Mouse (Mus musculus) spleen, adult 2 months (tissue): Measurements from ENCODE around the gene BC052040. TPM values are rescaled to one million over a fixed set of nuclear protein-coding genes. Genes with fewer than 3 reads are reported as not detected.

Source experiments
- DNase-seq, 2 experiments: peaks; one replicate each; pipeline versions ENCODE4 v3.0.0 to v3.0.0-alpha.2; 2012 to 2021; ENCODE audit warnings: low spot score in 2 of 2, low read depth in 1 of 2
- H3K27ac ChIP-seq: fragments of 200-500 bp; 2 replicates; pipeline ENCODE4 v1.5.1; 2012; ENCODE audit warnings: low read length, inconsistent platforms; ENCODE audit not compliant: insufficient read depth
- H3K27me3 ChIP-seq: fragments of 200-500 bp; 2 replicates; pipeline ENCODE4 v1.6.1; 2012; ENCODE audit warnings: mild to moderate bottlenecking, moderate library complexity, low read length, inconsistent platforms; ENCODE audit not compliant: control insufficient read depth, insufficient read depth
- H3K36me3 ChIP-seq: fragments of 200-500 bp; 2 replicates; pipeline ENCODE4 v1.6.1; 2012; ENCODE audit warnings: mild to moderate bottlenecking, low read length, inconsistent platforms; ENCODE audit not compliant: control insufficient read depth, insufficient read depth
- H3K4me1 ChIP-seq: fragments of 200-500 bp; 2 replicates; pipeline ENCODE4 v1.6.1; 2011; ENCODE audit warnings: inconsistent platforms; ENCODE audit not compliant: control insufficient read depth, insufficient read depth, insufficient read length
- H3K4me3 ChIP-seq: fragments of 200-500 bp; 2 replicates; pipeline ENCODE4 v1.5.1; 2011; ENCODE audit warnings: mild to moderate bottlenecking, inconsistent platforms; ENCODE audit not compliant: insufficient read depth, insufficient read length; ENCODE audit errors: extremely low read depth
- CTCF ChIP-seq: fragments of 200-500 bp; IDR thresholded peaks from 2 replicates; pipeline ENCODE4 v1.5.1; 2011; ENCODE audit warnings: mild to moderate bottlenecking, inconsistent platforms; ENCODE audit not compliant: insufficient read depth, insufficient read length, insufficient replicate concordance; ENCODE audit errors: extremely low read depth
- POLR2A ChIP-seq: fragments of 200-500 bp; IDR thresholded peaks from 2 replicates; pipeline ENCODE4 v1.6.1; 2011; ENCODE audit warnings: low read depth, low read length, inconsistent platforms
- WGBS: fragments of 180-500 bp; shearing (Covaris S2); methylation state at CpG from one replicate; pipeline ENCODE4 v1.1.7; 2018; 5-methylcytosine and 5-hydroxymethylcytosine counted together
- polyA plus RNA-seq: library from polyadenylated mRNA; depleted of rRNA; stranded (reverse); fragments of >200 nt; gene quantifications from 2 replicates; pipeline ENCODE4 v1.2.3, GENCODE M21; 2012

BC052040 gene
- polyA plus RNA-seq, 1 experiment, result 1.6 TPM

GRCm38 (mm10) chr2:115694386-115694785 lies 112.9 kb downstream of the BC052040 start:
- no peaks in the 10 kb centered on the region for H3K27me3 ChIP-seq
- no peak overlapping the region for H3K27ac ChIP-seq
- no peak overlapping the region for H3K4me3 ChIP-seq
- peaks cover 1% of the 10 kb centered on the region; the same call in 1 of the 2 replicates for H3K36me3 ChIP-seq
- TF ChIP-seq POLR2A, result no peak
- no peak for TF ChIP-seq CTCF
- H3K4me1 ChIP-seq, result no peaks in the 10 kb centered on the region
- no peak for DNase-seq
- WGBS, result 95% methylated on average over 6 of the region's 6 CpGs

GRCm38 (mm10) chr2:115699032-115699431 lies 117.5 kb downstream of the BC052040 start:
- Histone ChIP-seq H3K36me3 (no peaks in the 10 kb centered on the region), H3K4me3 (no peak overlapping the region), H3K27ac (no peak overlapping the region), H3K27me3 (no peaks in the 10 kb centered on the region), H3K4me1 (no peaks in the 10 kb centered on the region)
- WGBS, result 90% methylated on average over 5 of the region's 5 CpGs
- DNase-seq, result no peak
- no peak for TF ChIP-seq POLR2A
- TF ChIP-seq CTCF, result no peak

DNA sequence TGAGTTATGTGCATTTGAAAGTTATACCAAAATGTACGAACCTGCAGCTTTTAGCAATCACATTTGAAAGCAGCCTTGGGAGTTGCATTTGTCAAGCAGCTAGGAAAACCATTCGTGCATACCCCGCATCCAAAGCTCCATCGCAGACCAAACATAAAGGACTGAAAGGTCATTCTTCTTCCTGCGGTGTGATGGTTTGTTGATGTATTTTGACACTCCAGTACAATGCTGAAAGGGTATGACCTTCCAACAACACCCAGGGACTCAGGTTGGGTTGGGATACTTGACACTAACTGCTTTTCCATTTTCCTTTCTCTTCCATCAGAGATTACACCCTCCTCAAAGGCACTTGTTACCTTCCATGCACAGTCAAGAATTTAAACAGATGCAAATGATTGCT lies 121.1 kb downstream of the BC052040 start:
- Histone ChIP-seq H3K36me3 (no peaks in the 10 kb centered on the region; the same call in 1 of the 2 replicates), H3K4me3 (no peak overlapping the region), H3K4me1 (no peaks in the 10 kb centered on the region), H3K27ac (no peak overlapping the region), H3K27me3 (no peaks in the 10 kb centered on the region)
- TF ChIP-seq CTCF (no peak), POLR2A (no peak)
- no peak for DNase-seq
- 98% methylated on average over 5 of the region's 5 CpGs for WGBS

DNA sequence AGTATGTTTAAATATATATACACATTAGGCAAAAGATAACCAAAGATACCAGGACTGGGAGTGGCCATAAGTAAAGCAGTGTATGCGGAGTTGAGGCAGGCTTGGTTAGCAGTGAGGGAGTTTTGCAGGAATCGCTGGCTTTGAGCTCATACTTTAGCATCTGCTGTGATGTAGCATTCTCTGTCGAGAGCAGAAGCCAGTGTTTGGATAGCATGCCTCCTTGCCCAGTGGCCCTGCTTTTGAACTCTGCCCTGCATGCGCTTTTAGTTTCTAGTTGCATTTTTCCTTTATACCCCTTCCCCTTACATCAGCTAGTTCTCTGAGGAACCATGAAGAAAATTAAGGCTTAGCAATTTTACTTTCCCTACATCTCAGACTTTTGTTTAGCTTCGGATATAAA lies 136.0 kb downstream of the BC052040 start:
- Histone ChIP-seq H3K36me3 (no peaks in the 10 kb centered on the region), H3K27me3 (no peaks in the 10 kb centered on the region), H3K27ac (no peak overlapping the region), H3K4me3 (no peak overlapping the region), H3K4me1 (no peaks in the 10 kb centered on the region)
- 84% methylated on average over 5 of the region's 5 CpGs for WGBS
- no peak for DNase-seq
- TF ChIP-seq POLR2A (no peak), CTCF (no peak)

GRCm38 (mm10) chr2:115717980-115718379 lies 136.5 kb downstream of the BC052040 start:
- no peaks in the 10 kb centered on the region for H3K36me3 ChIP-seq
- 88% methylated on average over 3 of the region's 3 CpGs for WGBS
- TF ChIP-seq POLR2A (no peak), CTCF (no peak)
- DNase-seq, result no peak
- H3K4me3 ChIP-seq, result no peak overlapping the region
- no peaks in the 10 kb centered on the region for H3K27me3 ChIP-seq
- H3K4me1 ChIP-seq, result no peaks in the 10 kb centered on the region
- H3K27ac ChIP-seq, result no peak overlapping the region

DNA sequence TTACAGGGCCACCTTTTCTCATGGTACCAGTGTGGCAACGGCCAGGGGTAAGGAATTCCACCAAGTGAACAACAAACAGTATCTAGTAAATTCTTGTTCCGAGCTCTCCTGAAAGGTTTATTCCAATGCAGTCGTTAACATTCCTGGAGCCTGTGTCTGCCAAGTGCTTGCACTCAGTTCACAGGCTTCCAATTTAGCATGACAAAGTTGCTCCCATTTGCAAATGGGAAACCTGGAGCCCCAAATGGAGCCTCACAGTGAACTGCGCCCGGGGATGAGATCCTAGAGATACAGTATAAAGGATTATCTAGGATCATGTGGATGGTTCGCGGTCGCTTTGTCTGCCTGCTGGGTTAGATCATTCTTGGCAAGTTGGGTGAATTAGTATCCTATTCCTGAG lies 141.9 kb downstream of the BC052040 start:
- Histone ChIP-seq H3K27ac (no peak overlapping the region), H3K36me3 (no peaks in the 10 kb centered on the region), H3K27me3 (no peaks in the 10 kb centered on the region), H3K4me3 (no peak overlapping the region), H3K4me1 (no peaks in the 10 kb centered on the region)
- no peak for DNase-seq
- no peak for TF ChIP-seq POLR2A
- no peak for TF ChIP-seq CTCF
- 89% methylated on average over 8 of the region's 8 CpGs for WGBS

- Histone ChIP-seq H3K4me3 (no peak overlapping the region), H3K27ac (no peak overlapping the region), H3K36me3 (no peaks in the 10 kb centered on the region), H3K27me3 (no peaks in the 10 kb centered on the region), H3K4me1 (no peaks in the 10 kb centered on the region)
- no peak for DNase-seq
- WGBS, result 85% methylated on average over 6 of the region's 6 CpGs
- TF ChIP-seq POLR2A (no peak), CTCF (no peak)
These were observed 142.7 kb downstream of the BC052040 start for GRCm38 (mm10) chr2:115724216-115724615.
